Mouse (Mus musculus) midbrain, postnatal 0 days (tissue): ENCODE measurements around the gene Sec62. TPM values are rescaled to one million over a fixed set of nuclear protein-coding genes. Genes with fewer than 3 reads are reported as not detected.

ENCODE experiments used
- ATAC-seq: fragments of 200-750 bp; cut with Nextera tagmentation; 2 replicates; pipeline ENCODE4 v1.8.0; 2017; ENCODE audit warnings: moderate number of reproducible peaks, mild to moderate bottlenecking, moderate TSS enrichment, moderate library complexity; ENCODE audit not compliant: low FRiP score
- DNase-seq: peaks from one replicate; pipeline ENCODE4 v3.0.0-alpha.2; 2015; ENCODE audit warnings: low spot score
- H3K27ac ChIP-seq: fragments of 300-500 bp; sonication (generic); 2 replicates; pipeline ENCODE4 v1.5.1; 2014; ENCODE audit warnings: low read depth, mild to moderate bottlenecking, low read length, mixed read lengths
- H3K27me3 ChIP-seq: fragments of 300-500 bp; sonication (generic); 2 replicates; pipeline ENCODE4 v1.6.1; 2014; ENCODE audit warnings: low read length, control low read depth, mixed read lengths; ENCODE audit not compliant: insufficient read depth
- H3K36me3 ChIP-seq: fragments of 300-500 bp; sonication (generic); 2 replicates; pipeline ENCODE4 v1.6.1; 2014; ENCODE audit warnings: low read length, control low read depth, mixed read lengths; ENCODE audit not compliant: insufficient read depth
- H3K4me1 ChIP-seq: fragments of 300-500 bp; sonication (generic); 2 replicates; pipeline ENCODE4 v1.6.1; 2014; ENCODE audit warnings: mild to moderate bottlenecking, control low read depth, antibody characterized with exemption, low read length, mixed read lengths; ENCODE audit not compliant: insufficient read depth
- H3K4me2 ChIP-seq: fragments of 300-500 bp; sonication (generic); 2 replicates; pipeline ENCODE4 v1.6.1; 2014; ENCODE audit warnings: low read depth, mild to moderate bottlenecking, low read length, mixed read lengths; ENCODE audit not compliant: poor library complexity, severe bottlenecking
- H3K4me3 ChIP-seq: fragments of 300-500 bp; sonication (generic); 2 replicates; pipeline ENCODE4 v1.5.1; 2014; ENCODE audit warnings: low read depth, mild to moderate bottlenecking, low read length, moderate library complexity
- H3K9ac ChIP-seq: fragments of 300-500 bp; sonication (generic); replicated peaks from 2 replicates; pipeline ENCODE4 v1.6.1; 2014; ENCODE audit warnings: mild to moderate bottlenecking, low read length, moderate library complexity, mixed read lengths; ENCODE audit not compliant: poor library complexity, severe bottlenecking
- H3K9me3 ChIP-seq: fragments of 300-500 bp; sonication (generic); 2 replicates; pipeline ENCODE4 v1.6.1; 2016; ENCODE audit warnings: low read length, control low read depth
- CTCF ChIP-seq: IDR thresholded peaks from 2 replicates; pipeline ENCODE4 v1.5.1; 2016; ENCODE audit warnings: antibody characterized with exemption, mild to moderate bottlenecking
- WGBS: fragments of 180-500 bp; shearing (Covaris S2); extraction: QIAGEN DNeasy Blood & Tissue Kit; methylation state at CpG from one replicate; pipeline ENCODE4 v1.1.7; 2014; 5-methylcytosine and 5-hydroxymethylcytosine counted together
- polyA plus RNA-seq: library from polyadenylated mRNA; unstranded; fragments of >200 nt; fragmentation: Nextera tagmentation; extraction: Ambion mirVana; gene quantifications from 2 replicates; pipeline ENCODE4 v1.2.1, GENCODE M21; 2015
- total RNA-seq: library from RNA; depleted of rRNA; stranded (reverse); fragments of >200 nt; gene quantifications from 2 replicates; pipeline ENCODE4 v1.2.3, GENCODE M21; 2014; rRNA removed

The Sec62 gene
- total and polyA plus RNA-seq, 2 experiments from 2014 or later, result 58.6 to 129 TPM

DNA sequence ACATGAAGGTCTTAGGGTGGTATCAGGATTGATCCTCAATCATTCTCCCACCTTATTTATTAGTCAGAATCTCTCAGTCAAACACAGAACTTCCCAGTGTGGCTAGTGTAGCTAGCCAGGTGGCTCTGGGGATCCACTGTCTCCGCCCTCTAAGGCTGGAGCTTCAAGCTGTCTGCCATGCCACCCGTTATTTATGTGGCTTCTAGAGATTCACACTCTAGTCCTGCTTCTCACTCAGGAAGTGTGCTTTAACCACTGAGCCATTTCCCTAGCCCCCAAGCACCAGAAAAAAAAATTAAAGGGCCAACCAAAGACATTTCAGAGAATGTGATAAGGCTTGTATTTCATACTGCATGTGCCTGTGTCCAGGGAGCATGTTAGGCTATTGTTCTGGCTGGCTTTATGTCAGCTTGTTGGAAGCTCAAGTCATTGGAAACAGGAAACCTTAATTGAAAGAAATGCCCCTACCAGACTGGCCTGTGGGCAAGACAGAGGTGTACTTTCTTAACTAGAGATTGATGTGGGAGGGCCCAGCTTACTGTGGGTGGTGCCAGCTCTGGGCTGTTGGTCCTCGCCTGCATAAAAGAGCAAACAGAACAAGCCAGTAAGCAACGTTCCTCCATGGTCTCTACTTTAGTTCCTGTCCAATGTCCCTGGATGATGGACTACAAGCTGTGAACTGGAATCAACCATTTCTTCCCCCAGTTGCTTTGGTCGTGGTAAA is 71.2 kb downstream of the Sec62 start:
- DNase-seq (no peak), ATAC-seq (no peak)
- Histone ChIP-seq H3K9me3 (no peaks in the 10 kb centered on the region), H3K36me3 (no peaks in the 10 kb centered on the region), H3K27me3 (no peaks in the 10 kb centered on the region), H3K9ac (no peak overlapping the region), H3K4me1 (no peaks in the 10 kb centered on the region), H3K27ac (no peak overlapping the region), H3K4me2 (no peak overlapping the region), H3K4me3 (no peak overlapping the region)
- WGBS, result 76% methylated on average over 5 of the region's 5 CpGs
- TF ChIP-seq CTCF, result no peak

DNA sequence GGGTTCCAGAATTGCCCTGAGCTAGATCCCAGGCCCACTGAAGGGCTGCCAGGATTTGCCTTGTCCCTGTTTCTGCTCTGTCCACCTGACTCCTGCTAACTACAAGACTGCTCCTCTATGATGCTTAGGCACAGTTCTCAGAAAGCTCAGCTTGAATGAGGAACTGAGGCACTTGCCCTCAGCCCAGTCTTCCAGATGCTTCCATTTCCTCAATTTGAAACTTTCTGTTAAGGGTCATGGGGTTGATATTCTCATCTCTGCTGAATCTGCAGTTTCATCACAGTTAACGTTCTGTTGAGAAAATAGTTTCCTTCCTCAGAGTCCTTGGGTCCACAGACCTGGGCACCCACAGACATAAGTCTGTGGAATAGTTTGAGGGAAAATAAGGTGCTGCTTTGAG is 72.0 kb downstream of the Sec62 start:
- Histone ChIP-seq H3K27me3 (no peaks in the 10 kb centered on the region), H3K27ac (no peak overlapping the region), H3K9ac (no peak overlapping the region), H3K9me3 (no peaks in the 10 kb centered on the region), H3K4me2 (no peak overlapping the region), H3K4me3 (no peak overlapping the region), H3K36me3 (no peaks in the 10 kb centered on the region), H3K4me1 (no peaks in the 10 kb centered on the region)
- TF ChIP-seq CTCF, result no peak
- DNase-seq (no peak), ATAC-seq (no peak)
- WGBS, result 77% methylated on average over 1 of the region's 1 CpGs

DNA sequence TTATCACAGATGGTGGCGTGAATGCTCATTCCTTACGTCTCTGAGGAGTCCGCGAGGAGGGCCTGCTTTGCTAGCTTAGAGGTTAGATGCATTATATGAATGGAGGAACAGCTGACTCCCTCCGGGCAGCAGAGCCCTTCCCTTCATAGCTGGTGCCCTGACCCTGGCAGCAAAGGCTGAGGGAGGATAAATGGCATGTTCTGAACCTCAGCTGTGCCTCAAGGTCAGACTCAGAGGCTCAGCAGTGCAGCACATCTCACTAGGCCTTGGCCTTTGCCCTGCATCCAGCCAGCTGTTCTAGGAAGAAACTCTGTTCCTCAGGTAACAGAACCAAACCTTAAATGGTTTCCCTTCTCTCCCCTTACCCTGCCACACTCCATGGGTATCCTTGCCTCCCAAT is 75.5 kb downstream of the Sec62 start:
- TF ChIP-seq CTCF, result no peak
- no peaks in the 10 kb centered on the region for H3K36me3 ChIP-seq
- 90% methylated on average over 5 of the region's 5 CpGs for WGBS
- H3K27me3 ChIP-seq, result no peaks in the 10 kb centered on the region
- DNase-seq, result no peak
- H3K4me1 ChIP-seq, result no peaks in the 10 kb centered on the region
- no peaks in the 10 kb centered on the region for H3K9me3 ChIP-seq
- no peak overlapping the region for H3K27ac ChIP-seq
- no peak overlapping the region for H3K4me2 ChIP-seq
- no peak overlapping the region for H3K4me3 ChIP-seq
- no peak for ATAC-seq
- no peak overlapping the region for H3K9ac ChIP-seq

DNA sequence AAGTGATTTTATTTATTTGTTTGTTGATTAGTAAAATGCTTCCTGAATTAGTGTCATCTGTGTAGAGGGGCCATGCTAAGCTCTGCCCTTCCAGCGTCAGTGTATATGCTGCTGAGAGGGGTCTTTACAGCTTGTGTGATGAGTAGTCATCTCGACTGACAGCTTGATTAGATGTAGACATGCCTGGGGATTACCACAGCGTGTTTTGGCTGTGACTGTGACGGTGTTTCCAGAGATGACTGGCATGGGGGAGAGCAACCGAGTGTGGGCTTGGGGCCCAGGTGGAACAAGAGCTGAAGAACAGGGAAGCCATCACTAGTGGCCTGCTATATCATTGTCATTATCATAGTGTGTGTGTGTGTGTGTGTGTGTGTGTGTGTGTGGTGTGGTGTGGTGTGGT is 76.0 kb downstream of the Sec62 start:
- ATAC-seq, result no peak
- TF ChIP-seq CTCF, result no peak
- no peaks in the 10 kb centered on the region for H3K9me3 ChIP-seq
- DNase-seq, result no peak
- no peak overlapping the region for H3K4me3 ChIP-seq
- H3K36me3 ChIP-seq, result no peaks in the 10 kb centered on the region
- 63% methylated on average over 5 of the region's 5 CpGs for WGBS
- H3K27me3 ChIP-seq, result no peaks in the 10 kb centered on the region
- H3K27ac ChIP-seq, result no peak overlapping the region
- H3K4me2 ChIP-seq, result no peak overlapping the region
- H3K4me1 ChIP-seq, result no peaks in the 10 kb centered on the region
- H3K9ac ChIP-seq, result no peak overlapping the region

DNA sequence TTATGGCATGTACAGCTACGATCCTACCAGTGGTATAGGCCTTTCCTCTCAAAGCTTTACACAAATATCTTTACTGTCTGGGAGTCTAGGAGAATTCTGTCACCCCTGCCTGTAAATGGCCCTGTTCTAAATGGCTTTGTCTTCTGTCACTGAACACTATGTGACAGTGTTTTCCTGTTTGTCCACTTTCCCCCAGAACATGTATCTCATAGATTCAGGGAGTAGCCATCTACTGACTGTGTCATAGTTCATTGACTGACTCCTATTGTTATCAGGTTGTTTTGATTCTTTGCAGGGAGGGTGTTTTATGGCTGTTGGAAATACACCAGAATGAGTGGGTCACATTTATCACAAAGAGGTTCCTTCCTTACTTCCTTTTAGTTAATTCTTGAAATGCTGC is 77.3 kb downstream of the Sec62 start:
- no peaks in the 10 kb centered on the region for H3K36me3 ChIP-seq
- no peak for TF ChIP-seq CTCF
- ATAC-seq, result no peak
- 82% methylated on average over 1 of the region's 1 CpGs for WGBS
- H3K27ac ChIP-seq, result no peak overlapping the region
- H3K4me2 ChIP-seq, result no peak overlapping the region
- DNase-seq, result no peak
- no peaks in the 10 kb centered on the region for H3K27me3 ChIP-seq
- no peak overlapping the region for H3K4me3 ChIP-seq
- H3K9ac ChIP-seq, result no peak overlapping the region
- H3K4me1 ChIP-seq, result no peaks in the 10 kb centered on the region
- no peaks in the 10 kb centered on the region for H3K9me3 ChIP-seq

Other genes with a start within 250 kb of the Sec62 start
- 4.7 and 5.1 TPM in 2 replicates for gene Mecom, start 244.9 kb upstream of the Sec62 start, total RNA-seq
- 2.0 and 2.6 TPM in 2 replicates for gene Mecom, start 244.9 kb upstream of the Sec62 start, polyA plus RNA-seq
- 0.16 and 0.52 TPM in 2 replicates for gene Actrt3, start 192.9 kb upstream of the Sec62 start, total RNA-seq
- 0.42 and 0.79 TPM in 2 replicates for gene Actrt3, start 192.9 kb upstream of the Sec62 start, polyA plus RNA-seq
- 17.2 and 23.8 TPM in 2 replicates for gene Mynn, start 190.8 kb upstream of the Sec62 start, total RNA-seq
- 17.1 and 19.0 TPM in 2 replicates for gene Mynn, start 190.8 kb upstream of the Sec62 start, polyA plus RNA-seq
- not detected in 2 replicates for gene Lrriq4, start 148.4 kb upstream of the Sec62 start, total RNA-seq
- 0.09 TPM in 1 of 2 replicates, not detected in the other for gene Lrriq4, start 148.4 kb upstream of the Sec62 start, polyA plus RNA-seq
- gene Lrrc34, start 145.0 kb upstream of the Sec62 start, total RNA-seq, result 1.5 and 2.0 TPM in 2 replicates
- gene Lrrc34, start 145.0 kb upstream of the Sec62 start, polyA plus RNA-seq, result 0.67 and 1.1 TPM in 2 replicates
- not detected in 2 replicates for gene Lrrc31, start 93.0 kb upstream of the Sec62 start, total RNA-seq
- gene Lrrc31, start 93.0 kb upstream of the Sec62 start, polyA plus RNA-seq, result not detected in 2 replicates
- gene Samd7, start 46.6 kb upstream of the Sec62 start, total RNA-seq, result 0.05 and 0.33 TPM in 2 replicates
- gene Samd7, start 46.6 kb upstream of the Sec62 start, polyA plus RNA-seq, result 0.17 and 0.26 TPM in 2 replicates
- 1.4 and 2.8 TPM in 2 replicates for gene Gpr160, start 63.1 kb downstream of the Sec62 start, total RNA-seq
- 1.9 and 2.2 TPM in 2 replicates for gene Gpr160, start 63.1 kb downstream of the Sec62 start, polyA plus RNA-seq
- gene Phc3, start 176.5 kb downstream of the Sec62 start, total RNA-seq, result 27.0 and 31.5 TPM in 2 replicates
- gene Phc3, start 176.5 kb downstream of the Sec62 start, polyA plus RNA-seq, result 5.5 and 6.6 TPM in 2 replicates
- gene Prkci, start 202.9 kb downstream of the Sec62 start, total RNA-seq, result 47.0 and 56.7 TPM in 2 replicates
- 18.3 and 19.6 TPM in 2 replicates for gene Prkci, start 202.9 kb downstream of the Sec62 start, polyA plus RNA-seq